Mouse (Mus musculus): ENCODE data around the gene Mrps11. TPM values are rescaled to one million over a fixed set of nuclear protein-coding genes. Genes with fewer than 3 reads are reported as not detected.

The Mrps11 gene
- total RNA-seq, 2 experiments from 2014 or later = 91.8 to 92.9 TPM

DNA sequence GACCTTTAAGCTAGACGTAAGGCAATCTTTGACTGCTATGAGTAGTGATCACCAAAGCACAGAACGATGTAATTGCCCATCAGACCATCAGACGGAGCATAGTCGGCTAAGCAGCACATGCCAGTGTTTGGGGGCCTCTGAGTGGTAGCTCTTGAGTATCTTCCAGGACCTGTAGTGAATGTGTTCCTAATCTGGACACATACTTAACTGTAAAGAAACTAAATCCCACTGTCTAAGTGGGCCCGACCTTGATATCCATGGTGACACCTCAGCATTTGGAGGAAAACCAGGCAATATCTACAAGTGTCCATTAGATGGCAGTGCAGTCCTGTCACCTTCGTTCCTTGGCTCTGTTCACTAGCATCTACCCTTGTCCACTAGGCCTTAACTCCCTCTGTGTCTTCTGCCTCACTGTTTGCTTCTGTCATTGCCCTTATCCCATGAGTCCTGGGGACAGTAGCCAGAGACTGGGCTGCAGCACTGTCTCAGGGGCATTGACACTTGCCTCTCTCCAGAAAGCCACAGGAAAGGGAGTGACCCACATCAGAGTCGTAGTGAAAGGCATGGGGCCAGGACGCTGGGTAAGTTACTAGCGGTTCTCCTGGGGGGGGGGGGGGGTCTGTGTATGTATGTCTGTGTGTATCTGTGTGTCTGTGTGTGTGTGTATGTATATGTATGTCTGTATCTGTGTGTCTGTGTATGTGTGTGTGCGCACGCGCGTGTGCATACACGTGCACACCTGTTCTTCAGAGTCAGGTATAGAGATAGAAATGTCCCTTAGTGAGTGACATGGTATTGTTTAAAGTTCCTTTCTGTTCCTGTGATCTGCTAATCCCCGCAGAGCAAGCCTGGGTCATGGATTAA, 8.7 kb downstream of the Mrps11 start:
- DNase-seq (ENCODE audit: low spot score in 2 of 2) = peak in 1 of 2 experiments; percentile 52

DNA sequence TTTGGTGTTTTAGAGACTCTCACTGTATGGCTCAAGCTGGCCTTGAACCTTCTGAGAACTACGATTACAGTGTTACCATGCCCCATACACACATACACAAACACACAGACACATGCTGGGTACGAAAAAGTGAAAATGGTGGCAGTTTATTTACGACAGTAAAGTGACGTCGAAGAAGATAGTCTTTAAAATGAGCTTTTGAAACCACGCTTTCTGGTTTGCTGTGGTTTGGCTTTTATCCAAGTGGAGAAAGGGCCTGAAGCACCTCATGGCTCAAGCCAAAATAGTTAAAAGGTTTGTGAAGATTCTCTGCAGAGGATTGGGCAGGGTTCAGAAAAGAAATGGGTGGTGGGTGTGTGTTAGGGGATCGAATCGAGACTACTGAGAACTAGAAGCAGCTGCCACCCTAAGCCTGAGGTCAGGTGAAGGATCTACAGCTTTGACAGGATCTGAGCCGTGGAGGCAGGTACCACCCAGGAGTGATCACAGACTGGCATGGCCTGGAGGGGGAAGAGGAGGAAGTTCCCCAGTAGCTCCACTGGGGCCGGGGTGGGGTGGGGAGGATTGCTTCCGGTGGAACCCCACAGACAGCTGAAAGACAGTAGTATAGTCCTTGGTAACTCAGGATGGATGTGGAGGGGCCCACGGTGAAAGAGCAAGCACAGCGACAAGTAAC, 11.1 kb downstream of the Mrps11 start:
- DNase-seq (ENCODE audit: low spot score in 2 of 2) = no peak

DNA sequence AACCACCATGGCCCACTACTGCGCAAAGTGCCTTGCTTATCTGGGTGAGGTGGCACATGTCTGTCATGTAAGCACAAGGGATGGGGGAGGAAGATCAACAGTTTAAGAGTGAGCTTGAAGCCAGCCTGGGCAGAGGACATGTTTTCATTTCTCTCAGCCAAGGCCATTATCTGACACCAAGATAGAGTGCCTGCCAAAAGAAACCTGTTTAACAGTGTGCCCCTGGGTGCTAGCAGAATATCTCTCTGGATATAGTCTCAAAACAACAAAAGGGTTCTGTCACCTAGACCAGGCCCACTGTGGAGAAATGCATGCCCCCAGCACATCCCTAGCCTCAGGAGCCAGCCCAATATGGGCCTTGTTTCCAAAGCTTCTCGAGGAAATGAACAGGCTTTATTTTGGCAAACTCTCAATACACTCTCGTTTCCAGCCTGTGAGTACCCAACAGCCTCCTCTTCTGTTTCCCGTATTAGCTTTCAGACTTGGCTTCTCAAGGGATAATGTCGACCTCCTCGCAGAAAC, 11.7 kb downstream of the Mrps11 start:
- no peak for DNase-seq (ENCODE audit: low spot score in 2 of 2)

DNA sequence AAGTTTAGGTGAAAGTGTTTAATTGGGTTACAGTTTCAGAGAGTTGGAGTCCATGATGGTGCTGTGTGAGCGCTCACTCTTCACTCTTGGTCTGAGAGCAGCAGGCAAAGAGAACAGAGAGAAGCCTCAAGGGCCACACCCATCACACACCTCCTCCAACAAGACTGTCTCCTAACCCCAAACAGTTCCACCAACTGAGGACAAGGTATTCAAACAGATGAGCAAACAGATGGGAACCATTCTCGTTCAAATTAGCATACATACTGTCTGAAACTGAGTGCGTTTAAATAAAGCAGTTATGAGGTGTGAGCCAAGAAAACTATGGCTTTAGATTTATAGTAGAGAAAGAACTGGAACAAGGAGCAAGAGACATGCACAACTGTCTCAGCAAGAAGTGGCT, 13.7 kb downstream of the Mrps11 start:
- no peak for DNase-seq (ENCODE audit: low spot score in 2 of 2)

DNA sequence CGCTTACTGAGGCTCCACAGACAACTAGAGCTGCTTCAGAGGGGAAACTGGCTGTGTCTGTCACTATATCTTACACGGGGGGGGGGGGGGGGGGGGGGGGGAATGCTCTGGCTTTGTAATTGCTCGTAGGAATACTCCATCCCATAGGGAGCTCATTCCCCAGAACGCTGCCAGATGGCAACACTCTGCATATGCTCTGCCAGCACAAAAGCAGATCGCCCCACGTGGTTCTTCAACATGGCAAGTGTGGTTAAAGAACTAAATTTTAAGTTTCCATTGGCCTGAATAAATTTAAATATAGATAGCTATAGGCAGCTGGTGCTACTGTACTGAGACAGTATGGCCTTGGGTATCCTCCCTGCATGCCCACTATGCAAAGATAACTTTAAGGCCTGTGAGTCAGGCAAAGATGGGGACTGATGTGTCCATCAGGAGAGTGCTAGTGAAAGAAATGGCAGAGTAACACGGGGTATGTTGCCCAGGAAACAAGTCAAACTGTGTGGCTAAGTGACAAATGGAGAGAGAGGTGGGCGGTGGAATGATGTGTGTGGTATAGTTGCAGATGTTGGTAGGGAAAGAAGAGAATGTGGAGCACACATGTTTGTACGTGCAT, 15.0 kb downstream of the Mrps11 start:
- DNase-seq (ENCODE audit: low spot score in 2 of 2) = no peak

DNA sequence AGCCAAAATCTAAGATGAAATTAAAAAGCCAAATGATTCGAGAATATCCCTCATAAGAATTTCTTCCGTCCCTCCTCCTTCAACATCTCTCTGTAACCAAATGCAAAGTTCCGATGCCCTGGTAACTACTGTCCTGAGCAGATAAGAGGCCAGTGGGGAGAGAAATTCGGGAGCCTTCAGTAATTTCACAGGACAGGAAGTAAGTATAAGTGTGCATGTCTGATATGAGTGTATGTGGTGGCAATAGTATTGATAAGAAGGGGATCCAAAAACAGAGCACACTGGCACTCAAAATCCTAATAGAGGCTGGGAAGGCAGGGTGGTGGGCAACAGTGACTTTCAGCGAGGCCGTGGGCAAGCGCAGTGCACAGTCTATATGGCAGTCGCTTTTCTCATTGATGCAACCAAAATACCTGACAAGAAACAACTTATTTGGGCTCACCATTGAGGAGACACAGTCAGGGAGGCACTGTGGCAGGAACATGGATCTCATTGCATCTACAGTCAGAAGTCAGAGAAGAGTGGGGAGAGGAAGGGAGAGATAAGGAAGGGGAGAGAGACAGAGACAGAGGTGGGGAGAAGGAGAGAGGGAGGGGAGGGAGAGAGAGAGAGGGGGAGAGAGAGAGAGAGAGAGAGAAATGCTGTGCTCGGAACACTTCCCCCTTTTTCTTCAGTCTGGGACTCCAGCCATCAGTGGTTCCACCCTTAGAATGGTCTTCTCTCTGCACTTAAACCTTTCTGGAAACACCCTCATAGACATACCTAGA, 17.0 kb downstream of the Mrps11 start:
- DNase-seq (ENCODE audit: low spot score in 2 of 2) = no peak

DNA sequence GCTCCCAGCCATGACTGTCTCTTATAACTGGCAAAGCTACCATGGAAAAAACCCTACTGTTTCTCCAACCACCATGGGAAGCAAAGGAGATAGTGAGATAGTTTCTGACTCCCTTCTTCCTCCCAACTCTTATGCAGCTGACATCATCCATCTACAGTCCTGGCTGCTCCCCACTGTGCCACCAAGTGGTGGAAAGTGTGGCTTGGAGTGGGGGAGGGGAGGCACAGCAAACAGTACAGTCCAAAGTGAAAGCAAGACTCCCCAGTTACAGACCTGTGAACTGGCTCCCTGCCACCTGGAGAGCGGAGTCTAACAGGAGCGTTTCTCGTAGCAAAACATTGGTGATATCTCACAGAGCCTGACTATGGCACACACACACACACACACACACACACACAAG, 20.9 kb downstream of the Mrps11 start:
- DNase-seq (ENCODE audit: low spot score in 2 of 2) = no peak

DNA sequence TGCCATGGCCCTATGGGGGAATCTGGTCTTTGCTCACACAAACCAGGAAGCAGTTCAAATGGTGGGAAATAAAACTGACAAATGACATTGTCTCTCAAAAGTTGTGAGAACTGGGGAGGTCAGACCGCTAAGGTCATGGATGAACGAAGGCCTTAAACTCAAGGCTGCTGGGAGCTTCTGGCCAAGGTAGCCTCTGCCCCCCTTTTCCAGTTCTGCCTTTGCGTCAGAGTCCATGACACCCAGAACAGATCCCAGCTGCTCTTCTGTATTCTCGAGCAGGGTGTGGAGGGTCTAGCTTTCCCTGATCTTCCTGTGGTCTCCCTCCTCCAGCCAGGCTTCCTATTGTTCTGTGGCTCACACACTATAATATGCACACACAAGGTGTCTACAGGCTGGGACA, 24.3 kb downstream of the Mrps11 start:
- DNase-seq (ENCODE audit: low spot score in 2 of 2) = no peak

DNA sequence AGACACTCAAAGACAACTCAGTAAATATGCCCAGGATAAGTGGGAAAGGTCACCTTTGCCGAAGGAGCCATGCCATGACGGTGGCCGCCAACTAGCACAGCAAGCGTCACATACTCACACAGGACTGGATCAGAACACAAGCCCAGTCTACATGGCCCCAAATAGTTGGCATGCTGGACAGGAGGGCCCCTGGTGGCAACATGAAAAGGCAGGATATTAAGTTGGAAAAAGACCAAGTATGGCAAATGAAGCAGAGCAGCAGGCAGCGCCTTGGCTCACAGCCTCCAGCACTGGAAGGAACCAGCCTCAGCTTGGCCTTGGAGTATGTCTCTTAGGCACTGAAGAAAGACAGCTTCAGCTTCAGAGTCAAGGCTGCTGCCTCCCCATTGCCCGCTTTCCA, 30.9 kb downstream of the Mrps11 start:
- no peak for DNase-seq (ENCODE audit: low spot score in 2 of 2)

DNA sequence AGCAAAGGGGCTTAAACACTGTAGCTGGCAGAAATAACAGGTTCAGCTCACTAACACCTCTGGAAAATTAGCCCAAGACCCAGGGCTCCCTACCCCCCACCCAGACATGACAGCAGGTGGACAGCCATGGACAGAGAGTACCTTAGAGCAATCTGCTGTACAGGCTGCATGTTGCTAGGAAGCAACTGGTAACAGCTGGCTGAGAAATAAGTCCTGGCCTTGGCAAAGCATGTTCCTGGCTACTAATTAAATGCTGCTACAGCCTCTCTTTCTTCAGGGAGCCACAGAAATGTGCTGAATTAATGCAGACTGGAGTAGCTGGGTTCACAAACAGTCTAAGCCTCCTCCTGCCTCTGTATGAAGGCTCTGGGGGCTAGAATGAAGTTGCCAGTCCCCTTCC, 31.8 kb downstream of the Mrps11 start:
- DNase-seq (ENCODE audit: low spot score in 2 of 2) = no peak

DNA sequence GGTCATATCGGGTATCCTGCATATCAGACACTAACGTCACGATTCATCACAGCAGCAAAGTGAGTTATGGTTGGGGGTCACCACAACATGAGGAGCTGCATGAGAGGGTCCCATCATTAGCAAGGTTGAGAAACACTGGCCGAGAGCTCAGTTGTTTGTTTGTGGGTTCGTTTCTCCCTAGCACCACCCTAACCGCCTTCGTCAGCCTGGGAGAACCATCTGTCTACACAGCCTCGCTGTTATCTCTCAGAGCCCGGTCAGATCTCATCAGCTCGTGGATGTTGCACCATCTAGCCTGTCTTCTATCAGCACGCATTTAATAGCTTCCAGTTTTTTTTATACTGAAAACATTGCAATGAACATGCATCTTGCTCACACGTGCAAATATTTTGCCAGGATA, 35.4 kb downstream of the Mrps11 start:
- no peak for DNase-seq (ENCODE audit: low spot score in 2 of 2)

DNA sequence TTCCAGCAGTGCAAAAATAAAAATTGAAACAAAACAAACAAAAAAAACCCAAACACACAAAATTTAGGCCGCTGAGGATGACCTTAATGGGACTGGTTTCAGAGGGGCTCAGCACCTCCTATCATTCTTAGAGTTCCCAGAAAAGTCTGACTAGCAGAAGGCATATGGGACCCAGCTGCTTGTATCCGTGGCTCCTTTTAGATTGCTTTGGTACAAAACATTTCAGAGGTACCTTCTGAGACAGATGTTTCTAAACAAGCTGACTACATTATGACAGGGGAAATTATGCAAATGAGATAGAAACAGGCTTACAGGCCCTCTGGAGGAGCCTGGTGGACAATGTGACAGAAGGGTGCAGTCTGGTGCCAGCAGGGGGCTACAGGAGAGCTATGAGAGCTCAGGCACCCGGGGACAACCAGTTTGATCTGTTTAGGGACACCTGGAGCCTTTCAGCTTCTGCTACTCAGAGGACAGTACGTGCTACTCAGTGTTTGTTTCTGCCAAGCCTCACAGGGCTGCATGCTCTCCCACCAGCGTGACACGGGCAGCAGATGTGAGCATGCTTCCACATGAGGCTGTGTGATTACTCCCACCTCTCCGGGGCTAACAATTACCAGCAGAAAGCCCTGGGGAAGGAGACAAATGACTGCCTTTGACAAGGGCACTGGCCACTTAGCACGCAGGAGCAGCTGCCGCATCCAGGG, 43.9 kb downstream of the Mrps11 start:
- no peak for DNase-seq (ENCODE audit: low spot score in 2 of 2)

DNA sequence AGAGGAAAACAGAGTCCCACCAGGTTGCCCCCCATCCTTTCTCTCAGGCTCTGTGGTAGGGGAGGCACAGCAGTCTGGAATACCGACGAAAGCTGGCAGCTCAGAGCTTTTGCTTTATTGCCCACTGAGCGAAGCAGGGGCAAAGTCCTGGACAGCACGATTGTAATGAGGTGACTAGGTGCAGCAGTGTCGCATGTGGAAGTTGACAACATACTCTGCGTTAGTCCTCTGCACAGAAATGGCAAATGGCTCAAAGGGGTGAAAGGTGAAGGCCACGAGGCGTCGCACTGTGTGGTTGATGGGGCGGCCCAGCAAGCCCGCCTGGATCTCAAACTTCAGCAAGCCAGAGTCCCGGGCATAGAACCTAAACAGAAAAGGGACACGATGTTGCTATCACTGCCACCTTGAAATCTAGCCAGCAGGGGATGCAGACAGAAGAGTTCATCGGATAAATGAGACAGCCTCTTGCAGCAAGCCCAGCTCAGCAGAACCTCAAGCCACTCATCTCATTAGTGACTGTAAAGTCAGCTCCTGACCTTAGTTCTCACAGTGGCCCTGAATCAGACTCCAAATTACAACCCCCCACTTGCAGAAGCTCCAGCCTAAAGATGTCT, 44.9 kb downstream of the Mrps11 start:
- no peak for DNase-seq (ENCODE audit: low spot score in 2 of 2)

DNA sequence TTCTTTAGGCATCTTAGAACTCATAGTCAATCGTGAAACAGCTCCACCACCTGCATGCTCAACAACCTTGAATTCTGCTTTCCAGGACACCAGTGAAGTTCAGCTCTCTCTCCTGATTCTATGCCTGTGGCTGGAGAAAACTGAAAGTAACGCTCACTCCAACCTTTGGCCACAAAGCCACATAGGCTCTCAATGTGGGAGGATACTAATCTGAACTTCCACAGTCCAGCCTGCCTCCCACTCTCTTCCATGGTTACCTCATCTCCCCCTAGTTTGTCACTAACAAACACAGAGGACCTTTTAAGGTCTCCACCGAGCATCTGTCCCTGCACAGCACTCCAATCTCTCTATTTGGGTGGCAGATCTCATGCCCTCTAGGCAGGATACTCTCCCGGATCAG, 52.7 kb downstream of the Mrps11 start:
- no peak for DNase-seq (ENCODE audit: low spot score in 2 of 2)

DNA sequence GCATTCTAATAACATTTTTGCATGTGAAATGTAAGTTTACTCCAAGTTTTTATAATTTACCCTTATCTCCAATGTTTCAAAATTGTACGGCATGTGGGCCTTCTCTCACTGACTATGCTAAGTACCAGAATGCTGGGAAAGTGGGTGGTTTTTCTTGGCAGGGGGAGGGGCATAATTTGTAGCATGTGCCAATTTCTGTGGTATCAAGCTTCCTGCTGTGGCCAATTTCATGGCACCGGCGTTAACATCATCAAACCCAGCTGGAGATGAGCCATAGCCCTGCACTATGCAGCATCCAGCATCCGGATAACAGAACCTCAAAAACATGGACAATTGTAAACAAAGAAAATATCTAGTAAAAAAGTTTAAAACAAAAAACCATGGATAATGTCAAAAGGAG, 54.3 kb downstream of the Mrps11 start:
- no peak for DNase-seq (ENCODE audit: low spot score in 2 of 2)

DNA sequence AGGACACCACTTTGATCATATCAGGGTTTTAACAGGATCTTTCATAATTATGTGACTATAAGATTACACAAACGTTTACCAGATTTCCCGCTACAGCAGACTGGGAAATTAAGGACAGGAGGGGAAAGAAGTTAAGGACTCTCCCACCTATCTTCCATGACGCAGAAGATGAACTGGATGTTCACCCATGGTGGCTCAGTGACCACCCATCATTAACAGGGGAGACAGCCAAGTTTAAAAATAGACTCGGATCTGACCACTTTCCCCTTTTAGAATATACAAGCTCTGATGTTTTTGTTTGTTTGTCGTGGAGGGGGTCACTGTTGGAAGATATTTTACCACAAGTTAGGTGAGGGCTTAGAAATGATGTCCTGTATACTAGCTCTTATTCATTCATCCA, 58.7 kb downstream of the Mrps11 start:
- DNase-seq (ENCODE audit: low spot score in 2 of 2) = no peak

All from adrenal gland, adult 18-20 months (tissue).